Mouse (Mus musculus) gastrocnemius, postnatal 14 days (tissue): Measurements from ENCODE around the gene Tbck. TPM values are rescaled to one million over a fixed set of nuclear protein-coding genes. Genes with fewer than 3 reads are reported as not detected.

Experiments
- DNase-seq: peaks from one replicate; pipeline ENCODE4 v3.0.0; 2021; ENCODE audit warnings: mixed read lengths
- intact Hi-C: fragments of 180-260 bp; cut with DNase I; formaldehyde crosslinking; loops from one replicate; pipeline ENCODE4 v1.15.1; 2025; ENCODE audit warnings: low total_unique reads
- total RNA-seq, 2 experiments: library from RNA; stranded (reverse); gene quantifications; 2 replicates each; pipeline ENCODE4 v1.2.3; 2021

Gene Tbck
- total RNA-seq, 2 experiments from 2014 or later = 9.3 to 10.2 TPM

GRCm38 (mm10) chr3:132747766-132748165 lies 63.8 kb downstream of the Tbck start:
- intact Hi-C loops = loop anchor here (10.0 kb wide), 1 partner anchor 347 kb away; the partner anchor contains the start of genes Gstcd and Ints12
- no peak for DNase-seq

- DNase-seq = no peak
- intact Hi-C loops = loop anchor here (10.0 kb wide), 1 partner anchor 346 kb away; the partner anchor contains the start of genes Gstcd and Ints12
Observed at GRCm38 (mm10) chr3:132748750-132749149, 64.8 kb downstream of the Tbck start.

- intact Hi-C loops = no loop called here
- no peak for DNase-seq
Observed at GRCm38 (mm10) chr3:132752772-132753171, 68.8 kb downstream of the Tbck start.

GRCm38 (mm10) chr3:132756274-132756673 lies 72.3 kb downstream of the Tbck start:
- DNase-seq = no peak
- intact Hi-C loops = no loop called here

GRCm38 (mm10) chr3:132766033-132766726 lies 82.2 kb downstream of the Tbck start:
- intact Hi-C loops = no loop called here
- no peak for DNase-seq

- DNase-seq = no peak
- intact Hi-C loops = no loop called here
Observed at GRCm38 (mm10) chr3:132772054-132772453, 88.1 kb downstream of the Tbck start.

GRCm38 (mm10) chr3:132776686-132777085 lies 92.7 kb downstream of the Tbck start:
- DNase-seq = no peak
- intact Hi-C loops = no loop called here

GRCm38 (mm10) chr3:132781103-132781502 lies 97.2 kb downstream of the Tbck start:
- DNase-seq = no peak
- intact Hi-C loops = no loop called here

- DNase-seq = no peak
- intact Hi-C loops = no loop called here
Observed at GRCm38 (mm10) chr3:132783087-132783486, 99.1 kb downstream of the Tbck start.

- intact Hi-C loops = no loop called here
- no peak for DNase-seq
Observed at GRCm38 (mm10) chr3:132784732-132785131, 100.8 kb downstream of the Tbck start.

- intact Hi-C loops = no loop called here
- no peak for DNase-seq
Observed at GRCm38 (mm10) chr3:132786690-132787089, 102.7 kb downstream of the Tbck start.

GRCm38 (mm10) chr3:132787775-132788174 lies 103.8 kb downstream of the Tbck start:
- intact Hi-C loops = no loop called here
- DNase-seq = no peak

- no peak for DNase-seq
- intact Hi-C loops = no loop called here
Observed at GRCm38 (mm10) chr3:132791140-132791539, 107.2 kb downstream of the Tbck start.

- DNase-seq = no peak
- intact Hi-C loops = no loop called here
Observed at GRCm38 (mm10) chr3:132800196-132800595, 116.3 kb downstream of the Tbck start.

- intact Hi-C loops = no loop called here
- DNase-seq = no peak
Observed at GRCm38 (mm10) chr3:132801910-132802309, 118.0 kb downstream of the Tbck start.

GRCm38 (mm10) chr3:132807888-132808579 lies 124.1 kb downstream of the Tbck start:
- intact Hi-C loops = no loop called here
- no peak for DNase-seq

- intact Hi-C loops = no loop called here
- DNase-seq = no peak
Observed at GRCm38 (mm10) chr3:132808951-132809350, 125.0 kb downstream of the Tbck start.

- no peak for DNase-seq
- intact Hi-C loops = no loop called here
Observed at GRCm38 (mm10) chr3:132811791-132812190, 127.8 kb downstream of the Tbck start.

- intact Hi-C loops = no loop called here
- no peak for DNase-seq
Observed at GRCm38 (mm10) chr3:132812356-132812755, 128.4 kb downstream of the Tbck start.

- intact Hi-C loops = no loop called here
- no peak for DNase-seq
Observed at GRCm38 (mm10) chr3:132813147-132813546, 129.2 kb downstream of the Tbck start.
